ENCODE assay signal across 8 mouse cellular contexts in the genomic region with DNA sequence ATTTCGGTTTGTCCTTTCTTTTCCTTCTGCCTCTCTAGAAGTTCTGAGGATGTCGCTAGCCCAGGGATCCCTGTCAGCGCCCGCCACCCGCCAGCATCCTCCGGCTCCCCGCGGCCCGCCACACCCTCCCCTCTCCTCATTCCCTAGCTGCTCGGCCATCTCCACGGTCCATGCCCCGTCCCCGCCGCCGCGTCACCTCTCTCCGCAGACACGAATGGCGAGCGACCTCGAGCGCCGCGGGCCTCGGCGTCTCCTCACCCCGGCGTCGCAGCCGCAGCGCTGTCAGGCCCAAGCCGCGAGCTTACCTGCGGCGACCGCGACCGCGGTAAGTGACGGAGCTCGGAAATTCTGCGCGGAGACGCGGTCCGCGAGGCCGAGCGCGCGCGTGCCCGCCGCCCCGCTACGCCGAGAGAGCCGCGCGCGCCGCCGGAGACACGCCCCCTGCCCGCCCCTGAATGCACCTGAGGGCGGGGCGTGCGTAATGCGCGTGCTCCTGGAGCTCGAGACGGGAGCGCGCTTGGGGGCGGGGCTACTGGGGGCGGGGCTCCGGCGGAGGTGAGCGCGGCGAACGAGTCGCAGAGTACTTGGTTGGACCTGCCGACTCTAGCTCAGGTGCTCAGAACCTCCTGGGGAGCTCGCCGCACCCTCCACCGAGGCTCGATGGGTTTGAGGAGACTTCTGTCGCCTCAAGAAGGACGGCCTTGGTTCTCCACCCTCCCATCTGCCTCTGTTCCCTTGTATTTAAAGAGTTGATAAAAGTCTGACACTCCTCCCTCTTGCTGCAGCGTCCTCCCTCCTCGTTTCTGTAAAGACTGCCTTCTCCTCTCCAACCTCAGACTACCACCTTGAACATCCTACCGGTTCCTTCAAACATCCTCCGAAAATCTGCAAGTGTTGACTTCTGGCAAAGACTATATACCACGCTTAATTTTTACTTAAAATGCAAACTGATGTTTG. TPM values are rescaled to one million over a fixed set of nuclear protein-coding genes. Genes with fewer than 3 reads are reported as not detected.
DNase-seq lines count a peak whose midpoint lies in the region; ATAC-seq lines count a peak whose summit lies in the region.

A gene (minus strand): TSS at position 428 of the 957 bp plus-strand sequence.

- DNase-seq in ZHBTc4 (ENCODE audit: low read depth, low spot score): peak; percentile 95
- DNase-seq in cerebellum, postnatal 4 days (ENCODE audit: low spot score in 2 of 2): peak; percentile 74 to 88
- DNase-seq in gastrocnemius, adult 18-20 months (ENCODE audit: low spot score): peak; percentile 81
- DNase-seq in layer of hippocampus, postnatal 36 days: peak; percentile 81 to 84
- peak; percentile 90 for DNase-seq in lung, postnatal 36 days
- peak; percentile 94 for DNase-seq in retina, postnatal 1 day
- peak; percentile 98 for DNase-seq in thymus, postnatal 4 days

- H3K4me2 ChIP-seq in hindbrain, embryonic 15.5 days: peak within 1 kb of the TSS; percentile 76

- H3K9me3 ChIP-seq in hindbrain, embryonic 15.5 days: no peaks in the 10 kb centered on the region

- peak; percentile 91 for ATAC-seq in hindbrain, embryonic 15.5 days (ENCODE audit: low FRiP score, low read depth)

- H3K4me3 ChIP-seq in hindbrain, embryonic 15.5 days: peak within 1 kb of the TSS; percentile 73

- peaks cover 9% of the 10 kb centered on the region for H3K4me1 ChIP-seq in hindbrain, embryonic 15.5 days (replicated peaks)

- no peaks in the 10 kb centered on the region for H3K27me3 ChIP-seq in hindbrain, embryonic 15.5 days

- WGBS in hindbrain, embryonic 15.5 days: under 1% methylated on average over 86 of the region's 95 CpGs

- no peaks in the 10 kb centered on the region for H3K36me3 ChIP-seq in hindbrain, embryonic 15.5 days

- H3K27ac ChIP-seq in hindbrain, embryonic 15.5 days (replicated peaks): peak within 1 kb of the TSS; percentile 82

- H3K9ac ChIP-seq in hindbrain, embryonic 15.5 days: peak within 1 kb of the TSS; percentile 73

RNA-seq across cellular contexts. Expression of the gene that starts here (rescaled TPM):
- 10 to 100 TPM in 1 of 2 experiments, 1 to 10 TPM in 1; 9.5 to 12.8 TPM for total RNA-seq in gastrocnemius, adult 18-20 months (2021)
- polyA plus RNA-seq in hindbrain, embryonic 15.5 days (2015; fragmentation: Nextera tagmentation; extraction: Ambion mirVana): 9.7 and 12.2 TPM in 2 replicates
- 10 to 100 TPM; 35.2 to 39.9 TPM for total RNA-seq in layer of hippocampus, postnatal 36 days (2021)

Comparison
In these comparisons a context has a peak if more than half of its experiments do, and no peak if none do; other contexts are left out.
1. Peak in every context shown above with its lines: DNase-seq, ATAC-seq, H3K4me3 ChIP-seq and H3K27ac ChIP-seq.